Comparison of ENCODE assay signal across 13 mouse cellular contexts in the genomic region with DNA sequence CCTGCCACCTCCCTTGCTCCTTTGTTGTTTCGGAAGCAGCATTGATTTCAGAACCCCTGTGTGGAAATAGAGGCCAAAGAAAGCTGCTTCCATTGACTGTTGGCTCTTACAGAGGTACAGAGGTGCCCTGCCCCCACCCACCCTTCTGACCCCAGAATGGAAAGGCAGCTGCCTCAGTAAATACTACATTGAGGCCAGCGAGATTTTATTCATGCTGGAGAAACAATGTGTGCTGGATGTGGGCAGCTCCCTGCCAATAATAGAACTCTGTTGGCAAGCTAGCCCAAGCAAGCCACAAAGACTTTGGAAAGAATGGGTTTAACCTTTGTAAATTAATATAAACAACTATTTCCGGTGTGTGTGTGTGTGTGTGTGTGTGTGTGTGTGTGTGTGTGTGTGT. TPM values are rescaled to one million over a fixed set of nuclear protein-coding genes. Genes with fewer than 3 reads are reported as not detected.
DNase-seq lines count a peak whose midpoint lies in the region; ATAC-seq lines count a peak whose summit lies in the region.
"Had no signal": no experiment of that assay in that cellular context is flagged by ENCODE, and none has a peak within 500 bp of the region (broad histone marks: within the 10 kb centered on the region; RNA-seq: fewer than 3 reads in every experiment).

No protein-coding gene starts in this region.

- H3K9me3 ChIP-seq in limb, embryonic 15.5 days = no peaks in the 10 kb centered on the region
- no peaks in the 10 kb centered on the region for H3K9me3 ChIP-seq in limb, embryonic 10.5 days (replicated peaks)
- no peaks in the 10 kb centered on the region for H3K9me3 ChIP-seq in embryonic facial prominence, embryonic 14.5 days (ENCODE audit: control insufficient read depth, low read length)
- H3K9me3 ChIP-seq in lung, embryonic 16.5 days (ENCODE audit: control insufficient read depth, low read length) = no peaks in the 10 kb centered on the region
- H3K9me3 ChIP-seq in kidney, embryonic 15.5 days (replicated peaks) = no peaks in the 10 kb centered on the region

- 0 out of 2 replicates have a peak, but pooled peaks have one; percentile 40 for ATAC-seq in limb, embryonic 15.5 days (ENCODE audit: insufficient number of reproducible peaks, low FRiP score, low TSS enrichment, low read depth)
- ATAC-seq in embryonic facial prominence, embryonic 14.5 days (ENCODE audit: low read depth) = no peak
- peak; percentile 64 for ATAC-seq in lung, embryonic 16.5 days (ENCODE audit: low read depth)
- no peak for ATAC-seq in kidney, embryonic 15.5 days (replicated peaks; ENCODE audit: low FRiP score)
- ATAC-seq: Patski had no signal

- peak; percentile 21 for DNase-seq in embryo, embryonic 10 days (ENCODE audit: low spot score)
- no peak for DNase-seq in embryo, embryonic 9.5 days (ENCODE audit: extremely low spot score)
- DNase-seq in limb, embryonic 10.5 days (ENCODE audit: low spot score) = no peak
- peak; percentile 50 for DNase-seq in embryonic facial prominence, embryonic 14.5 days (ENCODE audit: low spot score)
- DNase-seq in right cerebral cortex, postnatal 36 days (ENCODE audit: low spot score in 2 of 2) = no peak
- DNase-seq: gastrocnemius, postnatal 36 days; kidney, adult 18-20 months had no signal

- H3K4me2 ChIP-seq in limb, embryonic 15.5 days = no peak overlapping the region
- H3K4me2 ChIP-seq in embryonic facial prominence, embryonic 14.5 days (ENCODE audit: low read depth, low read length) = no peak overlapping the region
- H3K4me2 ChIP-seq in lung, embryonic 16.5 days (ENCODE audit: low read depth, low read length) = no peak overlapping the region
- H3K4me2 ChIP-seq in kidney, embryonic 15.5 days = no peak overlapping the region

- 44% methylated on average over 3 of the region's 3 CpGs for WGBS in limb, embryonic 15.5 days
- 79% methylated on average over 3 of the region's 3 CpGs for WGBS in limb, embryonic 10.5 days
- WGBS in embryonic facial prominence, embryonic 14.5 days = 37% methylated on average over 3 of the region's 3 CpGs
- 26% methylated on average over 3 of the region's 3 CpGs for WGBS in lung, embryonic 16.5 days
- WGBS in kidney, embryonic 15.5 days = 44% methylated on average over 3 of the region's 3 CpGs

- no peak overlapping the region for H3K9ac ChIP-seq in limb, embryonic 15.5 days
- no peak overlapping the region for H3K9ac ChIP-seq in embryonic facial prominence, embryonic 14.5 days (ENCODE audit: low read depth, low read length)
- no peak overlapping the region for H3K9ac ChIP-seq in lung, embryonic 16.5 days (ENCODE audit: low read length)
- no peak overlapping the region for H3K9ac ChIP-seq in kidney, embryonic 15.5 days

- no peak overlapping the region for H3K27ac ChIP-seq in limb, embryonic 15.5 days
- H3K27ac ChIP-seq in limb, embryonic 10.5 days = no peak overlapping the region; the same call in 1 of the 2 replicates
- H3K27ac ChIP-seq in embryonic facial prominence, embryonic 14.5 days (replicated peaks; ENCODE audit: low read depth, low read length) = no peak overlapping the region
- H3K27ac ChIP-seq in lung, embryonic 16.5 days (ENCODE audit: low read length) = no peak overlapping the region; the same call in 1 of the 2 replicates
- H3K27ac ChIP-seq in kidney, embryonic 15.5 days = no peak overlapping the region
- H3K27ac ChIP-seq: left cerebral cortex, adult 2 months; macrophage had no signal

- H3K36me3 ChIP-seq in limb, embryonic 15.5 days = no peaks in the 10 kb centered on the region
- no peaks in the 10 kb centered on the region for H3K36me3 ChIP-seq in limb, embryonic 10.5 days
- H3K36me3 ChIP-seq in embryonic facial prominence, embryonic 14.5 days (ENCODE audit: control insufficient read depth, insufficient read depth, low read length) = no peaks in the 10 kb centered on the region
- no peaks in the 10 kb centered on the region for H3K36me3 ChIP-seq in lung, embryonic 16.5 days (ENCODE audit: control insufficient read depth, insufficient read depth, low read length)
- H3K36me3 ChIP-seq in kidney, embryonic 15.5 days = 0 out of 2 replicates have a peak, but pooled peaks cover 4% of the 10 kb centered on the region

- H3K4me3 ChIP-seq in limb, embryonic 15.5 days = no peak overlapping the region
- H3K4me3 ChIP-seq in limb, embryonic 10.5 days = no peak overlapping the region
- H3K4me3 ChIP-seq in embryonic facial prominence, embryonic 14.5 days (ENCODE audit: low read depth, low read length) = no peak overlapping the region
- no peak overlapping the region for H3K4me3 ChIP-seq in lung, embryonic 16.5 days (ENCODE audit: low read length)
- H3K4me3 ChIP-seq in kidney, embryonic 15.5 days (replicated peaks) = no peak overlapping the region
- H3K4me3 ChIP-seq: left cerebral cortex, adult 2 months had no signal

- H3K4me1 ChIP-seq in limb, embryonic 15.5 days = 0 out of 2 replicates have a peak, but pooled peaks cover 3% of the 10 kb centered on the region
- H3K4me1 ChIP-seq in limb, embryonic 10.5 days = peaks cover 67% of the 10 kb centered on the region
- H3K4me1 ChIP-seq in embryonic facial prominence, embryonic 14.5 days (ENCODE audit: control insufficient read depth, insufficient read depth, low read length) = peaks cover 14% of the 10 kb centered on the region
- H3K4me1 ChIP-seq in lung, embryonic 16.5 days (replicated peaks; ENCODE audit: control insufficient read depth, insufficient read depth, low read length) = peaks cover 23% of the 10 kb centered on the region
- H3K4me1 ChIP-seq in kidney, embryonic 15.5 days = peaks cover 55% of the 10 kb centered on the region

- H3K27me3 ChIP-seq in limb, embryonic 15.5 days = no peaks in the 10 kb centered on the region
- H3K27me3 ChIP-seq in limb, embryonic 10.5 days (ENCODE audit: low read depth, poor library complexity, severe bottlenecking) = no peaks in the 10 kb centered on the region
- no peaks in the 10 kb centered on the region for H3K27me3 ChIP-seq in embryonic facial prominence, embryonic 14.5 days (replicated peaks; ENCODE audit: control insufficient read depth, insufficient read depth, low read length)
- no peaks in the 10 kb centered on the region for H3K27me3 ChIP-seq in lung, embryonic 16.5 days (ENCODE audit: control insufficient read depth, insufficient read depth, low read depth, low read length)
- no peaks in the 10 kb centered on the region for H3K27me3 ChIP-seq in kidney, embryonic 15.5 days
- H3K27me3 ChIP-seq: Patski had no signal

RNA-seq across cellular contexts. Expression of gene Nrp1, which starts 24.8 kb away (rescaled TPM):
- polyA plus RNA-seq in limb, embryonic 15.5 days (2015; fragmentation: Nextera tagmentation; extraction: Ambion mirVana) = 93.4 and 100 TPM in 2 replicates
- polyA plus RNA-seq in limb, embryonic 10.5 days (2016; fragmentation: Nextera tagmentation; extraction: Ambion mirVana) = 45.6 and 62.6 TPM in 2 replicates
- polyA plus RNA-seq in embryonic facial prominence, embryonic 14.5 days (2014; fragmentation: Nextera tagmentation; extraction: Ambion mirVana) = 94.6 and 105 TPM in 2 replicates
- polyA plus RNA-seq in lung, embryonic 16.5 days (2015; fragmentation: Nextera tagmentation; extraction: Ambion mirVana) = 144 and 149 TPM in 2 replicates
- 130 and 140 TPM in 2 replicates for polyA plus RNA-seq in kidney, embryonic 15.5 days (2015; fragmentation: Nextera tagmentation; extraction: Ambion mirVana)

Comparison
In these comparisons a context has a peak if more than half of its experiments do, and no peak if none do; other contexts are left out.
1. DNase-seq: peak in embryo, embryonic 10 days (single experiment) and embryonic facial prominence, embryonic 14.5 days (single experiment); none in embryo, embryonic 9.5 days (single experiment), limb, embryonic 10.5 days (single experiment) and right cerebral cortex, postnatal 36 days (0 of 2).
2. ATAC-seq: peak in limb, embryonic 15.5 days (single experiment) and lung, embryonic 16.5 days (single experiment); none in embryonic facial prominence, embryonic 14.5 days (single experiment) and kidney, embryonic 15.5 days (single experiment).